Mouse (Mus musculus) ZHBTc4 (cell line): ENCODE measurements around the gene Gpr137.

Source experiments
- DNase-seq: peaks from one replicate; pipeline ENCODE4 v3.0.0-alpha.2; 2011; ENCODE audit warnings: low read depth, low spot score

Gpr137 gene

GRCm38 (mm10) chr19:6941372-6942248 lies 670 bp downstream of the Gpr137 start, which contains the start of gene Bad:
Gene Bad, plus strand, starts transcription at chr19:6941861.
- DNase-seq: peak; percentile 96

- DNase-seq: no peak
Measured at GRCm38 (mm10) chr19:6940396-6941351, 1.6 kb downstream of the Gpr137 start.

- no peak for DNase-seq
Measured at GRCm38 (mm10) chr19:6939106-6940002, 2.9 kb downstream of the Gpr137 start.

- no peak for DNase-seq
Measured at GRCm38 (mm10) chr19:6937541-6938465, 4.5 kb downstream of the Gpr137 start.

GRCm38 (mm10) chr19:6936299-6936698 lies 6.0 kb downstream of the Gpr137 start:
- DNase-seq: peak; percentile 75

- DNase-seq: no peak
Measured at GRCm38 (mm10) chr19:6934195-6934977, 7.9 kb downstream of the Gpr137 start, which contains the start of gene Kcnk4. Gene Kcnk4, minus strand, starts transcription at chr19:6934515.

- peak; percentile 51 for DNase-seq
Measured at GRCm38 (mm10) chr19:6933436-6934194, 8.7 kb downstream of the Gpr137 start.

- DNase-seq: no peak
Measured at GRCm38 (mm10) chr19:6933102-6933435, 9.2 kb downstream of the Gpr137 start.

GRCm38 (mm10) chr19:6932018-6932417 lies 10.3 kb downstream of the Gpr137 start:
- DNase-seq: no peak

GRCm38 (mm10) chr19:6931002-6931401 lies 11.3 kb downstream of the Gpr137 start:
- no peak for DNase-seq

GRCm38 (mm10) chr19:6928080-6928479 lies 14.2 kb downstream of the Gpr137 start:
- no peak for DNase-seq

- no peak for DNase-seq
Measured at GRCm38 (mm10) chr19:6926559-6927255, 15.6 kb downstream of the Gpr137 start.

- peak; percentile 57 for DNase-seq
Measured at GRCm38 (mm10) chr19:6925611-6926329, 16.5 kb downstream of the Gpr137 start.

- DNase-seq: no peak
Measured at GRCm38 (mm10) chr19:6925307-6925573, 17.0 kb downstream of the Gpr137 start, which contains the start of gene Catsperz. Gene Catsperz, minus strand, starts transcription at chr19:6925380.

- DNase-seq: peak; percentile 82
Measured at GRCm38 (mm10) chr19:6924461-6925306, 17.6 kb downstream of the Gpr137 start.

- no peak for DNase-seq
Measured at GRCm38 (mm10) chr19:6922901-6923735, 19.2 kb downstream of the Gpr137 start.
